Mouse (Mus musculus): ENCODE measurements around the gene Tac2. TPM values are rescaled to one million over a fixed set of nuclear protein-coding genes. Genes with fewer than 3 reads are reported as not detected.

The Tac2 gene
- not detected in 2 replicates for polyA plus RNA-seq (2015; fragmentation: Nextera tagmentation; extraction: Ambion mirVana)

DNA sequence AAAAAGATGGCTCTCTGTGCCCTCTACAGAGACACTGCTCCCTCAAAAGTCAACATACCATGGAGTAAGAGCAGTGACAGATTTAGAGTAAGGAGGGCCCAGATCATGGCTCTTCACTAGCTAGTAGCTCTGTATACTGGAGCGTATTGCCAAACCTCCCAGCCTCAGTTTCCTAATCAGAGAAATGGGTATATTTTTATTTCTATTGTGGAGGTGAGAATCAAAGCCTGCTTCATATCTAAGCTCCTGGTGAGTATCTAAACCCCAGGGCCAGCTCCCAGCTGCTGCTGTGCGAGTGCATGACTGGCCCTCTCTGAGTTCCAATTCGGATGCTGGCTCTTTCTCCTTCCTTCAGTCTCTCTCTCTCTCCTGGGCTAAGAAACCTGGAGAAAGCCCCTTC lies at the start of gene Tac2:
Gene Tac2, plus strand, starts transcription at position 301 of the 400 bp plus-strand sequence.
- Histone ChIP-seq H3K4me3 (no peak within 1 kb of the TSS), H3K36me3 (no peaks in the 10 kb centered on the region), H3K4me1 (0 out of 2 replicates have a peak, but pooled peaks cover 7% of the 10 kb centered on the region), H3K9ac (no peak within 1 kb of the TSS), H3K4me2 (no peak within 1 kb of the TSS), H3K27me3 (peaks cover 18% of the 10 kb centered on the region; the same call in 1 of the 2 replicates), H3K27ac (no peak within 1 kb of the TSS), H3K9me3 (no peaks in the 10 kb centered on the region)
- ATAC-seq (ENCODE audit: borderline replicate concordance, extremely low read depth, low FRiP score, low TSS enrichment), result no peak
- WGBS, result 77% methylated on average over 3 of the region's 3 CpGs

DNA sequence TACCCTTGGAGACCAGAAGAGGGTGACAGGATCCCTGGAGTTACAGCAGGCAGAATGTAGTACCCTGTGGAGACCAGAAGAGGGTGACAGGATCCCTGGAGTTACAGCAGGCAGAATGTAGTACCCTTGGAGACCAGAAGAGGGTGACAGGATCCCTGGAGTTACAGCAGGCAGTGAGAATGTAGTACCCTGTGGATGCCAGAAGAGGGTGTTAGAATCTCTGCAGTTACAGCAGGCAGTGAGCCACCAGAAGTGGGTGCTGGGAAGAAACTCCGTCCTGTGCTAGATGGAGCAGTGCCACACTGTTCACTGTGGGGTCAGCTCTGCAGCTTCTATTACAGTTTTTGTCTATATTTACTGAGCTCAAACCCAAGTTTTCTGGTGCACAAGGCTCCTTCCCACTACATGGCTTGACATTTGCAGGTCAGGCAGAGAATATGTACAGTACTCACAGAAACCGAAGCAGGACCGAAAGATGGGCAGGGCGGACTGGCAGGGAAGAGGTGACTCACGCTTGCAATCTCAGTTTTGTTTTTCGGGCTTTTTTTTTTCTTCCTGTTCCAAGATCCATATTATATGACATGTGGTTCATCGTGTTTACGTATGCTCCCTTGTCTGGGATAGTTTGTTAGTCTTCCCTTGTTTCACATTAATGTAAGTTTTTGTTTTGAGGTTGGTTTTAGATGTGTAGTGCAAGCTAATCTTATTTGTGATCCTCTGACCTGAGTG lies 49.3 kb upstream of the Tac2 start:
- ATAC-seq (ENCODE audit: borderline replicate concordance, extremely low read depth, low FRiP score, low TSS enrichment), result no peak; the same call in 1 of the 2 replicates
- Histone ChIP-seq H3K9ac (no peak overlapping the region), H3K36me3 (no peaks in the 10 kb centered on the region), H3K4me1 (peaks cover 23% of the 10 kb centered on the region), H3K4me2 (no peak overlapping the region), H3K9me3 (no peaks in the 10 kb centered on the region), H3K27ac (peak overlapping the region; percentile 44), H3K27me3 (no peaks in the 10 kb centered on the region), H3K4me3 (no peak overlapping the region)
- WGBS, result 79% methylated on average over 8 of the region's 8 CpGs

DNA sequence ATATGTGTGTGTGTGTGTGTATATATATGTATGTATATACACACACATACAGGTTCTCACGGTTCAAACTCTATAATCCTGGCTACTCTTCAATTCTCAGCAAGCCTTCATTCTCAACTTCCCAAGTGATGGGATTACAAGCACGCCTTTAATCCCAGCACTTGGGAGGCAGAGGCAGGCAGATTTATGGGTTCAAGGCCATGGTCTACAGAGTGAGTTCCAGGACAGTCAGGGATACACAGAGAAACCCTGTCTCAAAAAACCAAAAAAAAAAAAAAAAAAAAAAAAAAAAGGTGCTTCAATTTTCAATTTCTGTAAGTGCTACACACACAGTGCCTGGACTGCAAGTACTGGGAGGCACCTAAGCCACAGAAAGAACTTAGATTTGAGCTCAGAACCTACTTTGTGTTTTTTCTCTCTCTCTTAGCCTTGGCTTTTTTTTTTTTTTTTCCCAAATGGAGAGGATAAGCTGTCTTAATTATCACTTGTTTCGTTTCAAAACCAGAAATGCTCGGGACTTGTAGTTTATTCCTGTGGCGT lies 48.3 kb upstream of the Tac2 start:
- no peaks in the 10 kb centered on the region for H3K36me3 ChIP-seq
- no peaks in the 10 kb centered on the region for H3K9me3 ChIP-seq
- peak overlapping the region; percentile 79 for H3K27ac ChIP-seq
- WGBS, result 43% methylated on average over 5 of the region's 5 CpGs
- H3K27me3 ChIP-seq, result no peaks in the 10 kb centered on the region
- peak overlapping the region; percentile 91 for H3K4me3 ChIP-seq
- peaks cover 20% of the 10 kb centered on the region for H3K4me1 ChIP-seq
- peak overlapping the region; percentile 38; the same call in 1 of the 2 replicates for H3K9ac ChIP-seq
- peak overlapping the region; percentile 96 for H3K4me2 ChIP-seq
- ATAC-seq (ENCODE audit: borderline replicate concordance, extremely low read depth, low FRiP score, low TSS enrichment), result no peak

DNA sequence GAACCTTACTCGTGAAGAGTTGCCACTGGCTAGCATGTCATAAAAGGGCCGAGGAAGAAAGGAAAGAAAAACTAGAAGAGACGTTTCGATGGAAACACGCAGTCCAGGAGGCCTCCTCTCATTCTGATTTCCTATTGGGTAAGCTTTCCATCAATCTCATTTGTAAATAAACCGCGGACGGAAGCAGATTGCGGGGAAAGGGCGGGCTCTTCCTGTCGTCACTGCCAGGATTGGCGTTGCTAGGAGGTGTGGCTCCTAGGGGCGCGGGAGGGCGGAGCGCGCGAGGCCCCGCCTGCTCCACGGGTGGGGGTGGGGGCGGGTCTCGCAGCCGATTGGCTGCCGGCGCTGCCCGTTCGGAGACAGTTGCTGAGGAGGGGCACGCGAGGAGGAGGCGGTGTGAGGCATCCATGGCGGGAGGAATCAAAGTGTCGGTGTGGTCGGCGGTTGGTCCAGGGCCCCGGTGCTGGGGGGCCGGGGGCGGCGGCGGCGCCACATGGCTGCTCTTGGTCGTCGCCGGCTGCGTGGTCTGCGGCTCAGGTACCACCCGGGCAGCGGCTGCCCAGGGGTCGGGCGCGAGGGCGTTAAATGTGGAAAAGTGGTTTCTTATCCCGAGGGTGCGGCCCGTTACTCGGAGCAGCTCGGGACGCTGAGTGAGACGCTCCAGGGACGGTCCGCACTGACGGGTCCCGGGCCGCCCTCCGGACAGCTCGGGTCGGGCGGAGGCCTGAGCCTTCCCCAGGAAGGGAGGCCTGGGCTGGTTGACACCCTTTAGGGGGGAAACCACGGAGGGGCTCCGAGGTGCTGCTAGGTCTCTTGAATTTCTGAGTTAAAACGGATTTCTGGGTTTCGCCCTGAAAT lies 47.4 kb upstream of the Tac2 start:
- Histone ChIP-seq H3K4me3 (peak overlapping the region; percentile 91), H3K36me3 (no peaks in the 10 kb centered on the region), H3K9ac (peak overlapping the region; percentile 74), H3K27me3 (no peaks in the 10 kb centered on the region), H3K27ac (peak overlapping the region; percentile 79), H3K4me1 (peaks cover 20% of the 10 kb centered on the region), H3K4me2 (peak overlapping the region; percentile 96), H3K9me3 (no peaks in the 10 kb centered on the region)
- under 1% methylated on average over 71 of the region's 71 CpGs for WGBS
- peak; percentile 96 for ATAC-seq (ENCODE audit: borderline replicate concordance, extremely low read depth, low FRiP score, low TSS enrichment)

DNA sequence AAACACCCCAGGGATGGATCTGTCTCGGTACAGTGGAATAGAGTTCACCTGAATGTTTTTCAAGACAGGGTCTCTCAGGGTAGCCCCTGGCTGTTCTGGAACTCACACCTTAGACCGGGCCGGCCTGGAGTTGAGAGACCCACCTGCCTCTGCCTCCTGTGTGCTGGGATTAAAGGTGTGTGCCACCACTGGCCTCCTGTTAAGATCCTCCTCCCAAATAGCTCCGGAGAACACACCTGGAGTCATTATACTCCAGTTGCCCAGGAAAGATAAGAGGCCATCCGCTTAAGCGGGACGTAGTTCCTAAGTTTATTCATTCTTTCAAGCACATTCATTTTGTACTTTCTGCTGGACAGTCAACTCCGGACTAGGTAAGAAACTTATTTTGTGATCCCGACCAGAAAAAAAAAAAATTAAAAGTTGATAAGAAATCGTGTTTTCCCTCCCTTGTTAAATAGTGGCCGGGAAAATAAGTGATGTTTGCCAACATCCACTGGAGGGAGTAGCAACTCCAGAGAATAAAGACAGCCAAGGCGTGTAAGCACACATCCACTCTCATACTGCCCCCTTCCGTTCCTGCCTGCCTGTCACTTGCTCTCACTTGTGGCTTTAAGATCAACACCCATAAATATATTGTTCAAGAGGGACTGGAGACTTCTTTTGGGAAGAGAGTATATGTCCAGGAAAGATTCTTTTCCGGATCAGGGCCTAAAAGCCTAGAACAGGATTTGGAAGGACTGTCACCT lies 46.5 kb upstream of the Tac2 start:
- H3K9ac ChIP-seq, result peak overlapping the region; percentile 74
- 0 out of 2 replicates have a peak, but pooled peaks have one; percentile 8 for ATAC-seq (ENCODE audit: borderline replicate concordance, extremely low read depth, low FRiP score, low TSS enrichment)
- H3K4me2 ChIP-seq, result peak overlapping the region; percentile 96
- no peaks in the 10 kb centered on the region for H3K27me3 ChIP-seq
- H3K4me3 ChIP-seq, result peak overlapping the region; percentile 91
- H3K36me3 ChIP-seq, result no peaks in the 10 kb centered on the region
- peaks cover 20% of the 10 kb centered on the region for H3K4me1 ChIP-seq
- H3K9me3 ChIP-seq, result no peaks in the 10 kb centered on the region
- peak overlapping the region; percentile 78 for H3K27ac ChIP-seq
- WGBS, result 5% methylated on average over 14 of the region's 14 CpGs

DNA sequence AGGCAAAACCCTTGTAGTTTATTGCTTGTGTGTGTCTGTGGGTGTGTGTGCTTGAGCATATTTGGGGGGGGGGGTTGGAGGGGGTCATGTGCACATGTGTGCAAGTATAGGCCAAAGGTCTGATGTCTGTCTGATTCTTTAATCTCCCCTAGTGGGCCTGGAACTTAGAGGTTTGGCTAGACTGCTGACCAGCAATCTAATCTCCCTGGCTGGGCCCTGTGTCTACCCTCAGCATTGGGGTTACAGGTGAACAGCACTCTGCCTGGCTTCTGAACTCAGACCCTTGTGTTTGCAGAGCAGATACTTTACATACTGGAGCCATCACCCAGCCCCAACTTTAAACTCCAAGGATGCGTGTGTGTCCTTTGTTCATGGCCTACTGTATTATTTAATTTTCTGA lies 45.1 kb upstream of the Tac2 start:
- no peaks in the 10 kb centered on the region for H3K36me3 ChIP-seq
- no peak overlapping the region for H3K4me3 ChIP-seq
- H3K9ac ChIP-seq, result no peak overlapping the region
- no peaks in the 10 kb centered on the region for H3K9me3 ChIP-seq
- no peak overlapping the region for H3K4me2 ChIP-seq
- peaks cover 20% of the 10 kb centered on the region for H3K4me1 ChIP-seq
- 79% methylated on average over 1 of the region's 1 CpGs for WGBS
- ATAC-seq (ENCODE audit: borderline replicate concordance, extremely low read depth, low FRiP score, low TSS enrichment), result no peak
- no peak overlapping the region for H3K27ac ChIP-seq
- H3K27me3 ChIP-seq, result no peaks in the 10 kb centered on the region

GRCm38 (mm10) chr10:127679881-127680280 lies 44.4 kb upstream of the Tac2 start:
- H3K4me2 ChIP-seq, result no peak overlapping the region
- H3K36me3 ChIP-seq, result no peaks in the 10 kb centered on the region
- no peak for ATAC-seq (ENCODE audit: borderline replicate concordance, extremely low read depth, low FRiP score, low TSS enrichment)
- no peaks in the 10 kb centered on the region for H3K27me3 ChIP-seq
- H3K4me1 ChIP-seq, result peaks cover 19% of the 10 kb centered on the region
- 88% methylated on average over 3 of the region's 3 CpGs for WGBS
- no peaks in the 10 kb centered on the region for H3K9me3 ChIP-seq
- no peak overlapping the region for H3K9ac ChIP-seq
- no peak overlapping the region for H3K27ac ChIP-seq
- no peak overlapping the region for H3K4me3 ChIP-seq

DNA sequence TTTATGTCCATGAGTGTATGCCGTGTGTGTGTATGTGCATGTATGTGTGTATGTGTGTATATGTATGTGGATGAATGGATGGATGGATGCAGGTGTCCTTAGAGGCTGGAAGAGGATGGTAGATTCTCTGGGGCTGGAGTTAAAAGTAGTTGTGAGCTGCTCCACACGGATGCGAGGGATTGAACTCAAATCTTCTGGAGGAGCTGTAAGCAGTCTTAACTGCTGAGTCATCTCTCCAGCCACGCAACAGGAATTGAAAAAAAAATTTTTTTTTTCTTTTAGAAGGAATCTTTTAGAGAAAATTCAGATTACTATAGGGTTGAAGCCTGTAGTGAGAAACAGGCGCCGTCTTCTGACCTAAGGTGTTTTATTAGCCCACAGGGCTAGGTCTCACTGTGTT lies 41.4 kb upstream of the Tac2 start:
- Histone ChIP-seq H3K36me3 (no peaks in the 10 kb centered on the region), H3K27me3 (no peaks in the 10 kb centered on the region), H3K4me1 (peaks cover 4% of the 10 kb centered on the region), H3K9me3 (no peaks in the 10 kb centered on the region), H3K9ac (no peak overlapping the region), H3K27ac (no peak overlapping the region), H3K4me2 (no peak overlapping the region), H3K4me3 (no peak overlapping the region)
- no peak for ATAC-seq (ENCODE audit: borderline replicate concordance, extremely low read depth, low FRiP score, low TSS enrichment)
- whole genome bisulfite sequencing, result 78% methylated on average over 6 of the region's 6 CpGs

GRCm38 (mm10) chr10:127691053-127691452 lies 33.2 kb upstream of the Tac2 start:
- H3K9ac ChIP-seq, result no peak overlapping the region
- H3K27me3 ChIP-seq, result no peaks in the 10 kb centered on the region
- H3K4me1 ChIP-seq, result no peaks in the 10 kb centered on the region
- peaks cover 28% of the 10 kb centered on the region for H3K36me3 ChIP-seq
- H3K27ac ChIP-seq, result no peak overlapping the region
- no peak overlapping the region for H3K4me2 ChIP-seq
- 12% methylated on average over 1 of the region's 1 CpGs for WGBS
- no peaks in the 10 kb centered on the region for H3K9me3 ChIP-seq
- no peak overlapping the region for H3K4me3 ChIP-seq
- ATAC-seq (ENCODE audit: borderline replicate concordance, extremely low read depth, low FRiP score, low TSS enrichment), result no peak

- WGBS, result 54% methylated on average over 2 of the region's 2 CpGs
- H3K9me3 ChIP-seq, result no peaks in the 10 kb centered on the region
- no peak overlapping the region for H3K4me3 ChIP-seq
- H3K36me3 ChIP-seq, result peaks cover 46% of the 10 kb centered on the region
- no peak overlapping the region for H3K9ac ChIP-seq
- no peaks in the 10 kb centered on the region for H3K27me3 ChIP-seq
- no peak for ATAC-seq (ENCODE audit: borderline replicate concordance, extremely low read depth, low FRiP score, low TSS enrichment)
- no peak overlapping the region for H3K27ac ChIP-seq
- no peaks in the 10 kb centered on the region for H3K4me1 ChIP-seq
- no peak overlapping the region for H3K4me2 ChIP-seq
These were observed 29.6 kb upstream of the Tac2 start for GRCm38 (mm10) chr10:127694636-127695035.

GRCm38 (mm10) chr10:127695775-127696174 lies 28.5 kb upstream of the Tac2 start:
- H3K4me3 ChIP-seq, result no peak overlapping the region
- no peak overlapping the region for H3K9ac ChIP-seq
- H3K36me3 ChIP-seq, result peaks cover 42% of the 10 kb centered on the region
- no peaks in the 10 kb centered on the region for H3K27me3 ChIP-seq
- ATAC-seq (ENCODE audit: borderline replicate concordance, extremely low read depth, low FRiP score, low TSS enrichment), result no peak
- no peaks in the 10 kb centered on the region for H3K9me3 ChIP-seq
- no peaks in the 10 kb centered on the region for H3K4me1 ChIP-seq
- no peak overlapping the region for H3K27ac ChIP-seq
- WGBS, result 90% methylated on average over 7 of the region's 7 CpGs
- H3K4me2 ChIP-seq, result no peak overlapping the region

Measured in lung, embryonic 15.5 days (tissue).